Comparison of ENCODE assay signal across 17 mouse cellular contexts in genomic region chr7:70712141-70712540, GRCm38 (mm10).
DNase-seq lines count a peak whose midpoint lies in the region; ATAC-seq and TF ChIP-seq lines count a peak whose summit lies in the region.
"Had no signal": no experiment of that assay in that cellular context is flagged by ENCODE, and none has a peak within 500 bp of the region (broad histone marks: within the 10 kb centered on the region; RNA-seq: fewer than 3 reads in every experiment).

No protein-coding gene starts in this region.

- no peak overlapping the region for H3K9ac ChIP-seq in lung, postnatal 0 days (replicated peaks; ENCODE audit: low read depth)
- H3K9ac ChIP-seq: forebrain, embryonic 13.5 days; heart, embryonic 13.5 days; liver, embryonic 14.5 days had no signal

- no peak overlapping the region for H3K4me3 ChIP-seq in hindbrain, embryonic 10.5 days
- H3K4me3 ChIP-seq in lung, postnatal 0 days (ENCODE audit: low read depth, low read length): no peak overlapping the region
- H3K4me3 ChIP-seq: forebrain, embryonic 13.5 days; heart, embryonic 13.5 days had no signal

- no peak overlapping the region for H3K27ac ChIP-seq in hindbrain, embryonic 10.5 days
- H3K27ac ChIP-seq in lung, postnatal 0 days (ENCODE audit: low read length): no peak overlapping the region
- H3K27ac ChIP-seq: forebrain, embryonic 13.5 days; heart, embryonic 13.5 days; liver, embryonic 14.5 days had no signal

- intact Hi-C loops in left cerebral cortex, postnatal 25 days (cut with DNase I): no loop called here

- no peaks in the 10 kb centered on the region for H3K27me3 ChIP-seq in hindbrain, embryonic 10.5 days (ENCODE audit: insufficient read depth, poor library complexity, severe bottlenecking)
- no peaks in the 10 kb centered on the region for H3K27me3 ChIP-seq in lung, postnatal 0 days (replicated peaks; ENCODE audit: insufficient read depth, low read length)
- H3K27me3 ChIP-seq: forebrain, embryonic 13.5 days; heart, embryonic 13.5 days had no signal

- H3K36me3 ChIP-seq in hindbrain, embryonic 10.5 days: no peaks in the 10 kb centered on the region
- no peaks in the 10 kb centered on the region for H3K36me3 ChIP-seq in lung, postnatal 0 days (ENCODE audit: insufficient read depth, low read length)
- H3K36me3 ChIP-seq: heart, embryonic 13.5 days had no signal

- no peaks in the 10 kb centered on the region for H3K4me1 ChIP-seq in hindbrain, embryonic 10.5 days (replicated peaks)
- H3K4me1 ChIP-seq in lung, postnatal 0 days (ENCODE audit: insufficient read depth, low read depth, low read length): no peaks in the 10 kb centered on the region; the same call in 1 of the 2 replicates
- H3K4me1 ChIP-seq: forebrain, embryonic 13.5 days; heart, embryonic 13.5 days had no signal

- 87% methylated on average over 6 of the region's 6 CpGs for WGBS in hindbrain, embryonic 10.5 days
- WGBS in lung, postnatal 0 days: 54% methylated on average over 6 of the region's 6 CpGs

- TF ChIP-seq CTCF in lung, postnatal 0 days (IDR thresholded peaks at IDR 0.05): no peak

- H3K9me3 ChIP-seq in hindbrain, embryonic 10.5 days: no peaks in the 10 kb centered on the region
- H3K9me3 ChIP-seq in lung, postnatal 0 days (ENCODE audit: low read length): no peaks in the 10 kb centered on the region
- H3K9me3 ChIP-seq: forebrain, embryonic 13.5 days; heart, embryonic 13.5 days had no signal

- no peak for ATAC-seq in lung, postnatal 0 days
- ATAC-seq: forebrain, embryonic 13.5 days; inflammation-experienced regulatory T-cells, adult 6 months had no signal

- no peak for TF ChIP-seq EP300 in lung, postnatal 0 days (IDR thresholded peaks at IDR 0.05)

- no peak overlapping the region for H3K4me2 ChIP-seq in lung, postnatal 0 days (replicated peaks; ENCODE audit: low read depth, low read length)
- H3K4me2 ChIP-seq: forebrain, embryonic 13.5 days; heart, embryonic 13.5 days had no signal

- peak; percentile 57 for DNase-seq in NIH3T3 (ENCODE audit: low read depth)
- peak; percentile 32 to 49 for DNase-seq in frontal cortex, postnatal 10 days (ENCODE audit: low spot score in 2 of 2)
- peak; percentile 75 for DNase-seq in layer of hippocampus, adult 9-11 months
- peak; percentile 71 to 96 for DNase-seq in left cerebral cortex, postnatal 25 days (ENCODE audit: low spot score in 2 of 2)
- DNase-seq in kidney, postnatal 25 days: no peak
- no peak for DNase-seq in hindbrain, embryonic 10.5 days (ENCODE audit: low spot score)
- DNase-seq in spleen, postnatal 14 days (ENCODE audit: low spot score in 2 of 2): no peak
- DNase-seq in lung, postnatal 0 days (ENCODE audit: low spot score): no peak
- DNase-seq: adrenal gland, postnatal 10 days; cerebellum, adult 9-10 months; embryo, embryonic 11 days; gastrocnemius, postnatal 25 days; lung, postnatal 14 days had no signal

Comparison
In these comparisons a context has a peak if more than half of its experiments do, and no peak if none do; other contexts are left out.
1. DNase-seq: peak in NIH3T3 (single experiment), frontal cortex, postnatal 10 days (2 of 2), layer of hippocampus, adult 9-11 months (single experiment) and left cerebral cortex, postnatal 25 days (2 of 2); none in kidney, postnatal 25 days (0 of 2), hindbrain, embryonic 10.5 days (single experiment), spleen, postnatal 14 days (0 of 2) and lung, postnatal 0 days (single experiment).